Mouse (Mus musculus) monocyte, adult 5-6 weeks (primary cell): ENCODE data around the gene Dao. TPM values are rescaled to one million over a fixed set of nuclear protein-coding genes. Genes with fewer than 3 reads are reported as not detected.

Experiments used
- ATAC-seq: fragments of 153-309, 156-312 bp; replicated peaks from 2 replicates; pipeline ENCODE4 v1.8.0; 2017; ENCODE audit warnings: mild to moderate bottlenecking; ENCODE audit not compliant: low TSS enrichment, insufficient number of reproducible peaks, severe bottlenecking, poor library complexity, low FRiP score
- total RNA-seq: library from RNA; stranded (forward); fragments of 200-1000, 200-491, 200-594 nt; gene quantifications from 3 replicates; pipeline ENCODE4 v1.2.3, GENCODE M21; 2017

Gene Dao
- total RNA-seq, 1 experiment from 2014 or later: not detected

- ATAC-seq: no peak
Observed at GRCm38 (mm10) chr5:113980511-113980910, 23.0 kb upstream of the Dao start.

GRCm38 (mm10) chr5:113981171-113981570 lies 22.3 kb upstream of the Dao start:
- ATAC-seq: no peak

DNA sequence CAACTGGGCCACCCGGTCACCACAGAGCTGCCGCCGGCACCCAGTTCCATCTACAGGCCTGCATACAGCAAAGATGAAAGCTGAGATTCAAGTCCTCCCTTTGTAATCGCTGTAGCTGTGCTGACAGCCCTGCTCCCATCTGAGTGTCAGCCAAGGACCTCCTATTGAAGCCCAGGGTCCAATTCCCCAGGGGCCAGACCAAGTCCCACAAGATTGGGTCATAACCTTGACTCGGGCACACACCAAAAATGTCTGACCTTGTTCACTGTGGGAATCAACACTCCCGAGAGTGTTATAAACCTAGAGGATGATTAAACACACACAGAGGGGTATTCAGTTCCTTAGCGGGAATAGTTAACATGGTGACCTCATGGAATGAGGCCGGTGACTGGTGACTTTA lies 21.7 kb upstream of the Dao start:
- no peak for ATAC-seq

DNA sequence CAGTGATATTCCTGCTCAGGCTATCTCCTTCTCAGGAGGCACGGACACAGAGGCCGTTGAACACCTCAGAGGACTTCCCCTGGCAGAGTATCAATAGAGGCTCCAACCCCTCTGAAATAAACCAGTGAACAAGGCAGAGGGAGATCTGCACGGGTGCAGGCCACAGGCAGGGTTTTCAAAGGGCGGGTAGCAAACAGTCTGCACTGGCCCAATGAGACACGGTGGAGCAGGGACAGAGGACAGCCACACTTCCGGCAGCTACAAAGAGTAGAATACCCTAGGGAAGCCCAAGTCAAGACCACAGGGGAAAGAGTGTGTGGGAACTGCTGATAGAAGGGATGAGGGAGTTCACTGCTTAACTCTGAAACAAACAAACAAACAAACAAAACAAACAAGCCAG lies 20.0 kb upstream of the Dao start:
- ATAC-seq: no peak

DNA sequence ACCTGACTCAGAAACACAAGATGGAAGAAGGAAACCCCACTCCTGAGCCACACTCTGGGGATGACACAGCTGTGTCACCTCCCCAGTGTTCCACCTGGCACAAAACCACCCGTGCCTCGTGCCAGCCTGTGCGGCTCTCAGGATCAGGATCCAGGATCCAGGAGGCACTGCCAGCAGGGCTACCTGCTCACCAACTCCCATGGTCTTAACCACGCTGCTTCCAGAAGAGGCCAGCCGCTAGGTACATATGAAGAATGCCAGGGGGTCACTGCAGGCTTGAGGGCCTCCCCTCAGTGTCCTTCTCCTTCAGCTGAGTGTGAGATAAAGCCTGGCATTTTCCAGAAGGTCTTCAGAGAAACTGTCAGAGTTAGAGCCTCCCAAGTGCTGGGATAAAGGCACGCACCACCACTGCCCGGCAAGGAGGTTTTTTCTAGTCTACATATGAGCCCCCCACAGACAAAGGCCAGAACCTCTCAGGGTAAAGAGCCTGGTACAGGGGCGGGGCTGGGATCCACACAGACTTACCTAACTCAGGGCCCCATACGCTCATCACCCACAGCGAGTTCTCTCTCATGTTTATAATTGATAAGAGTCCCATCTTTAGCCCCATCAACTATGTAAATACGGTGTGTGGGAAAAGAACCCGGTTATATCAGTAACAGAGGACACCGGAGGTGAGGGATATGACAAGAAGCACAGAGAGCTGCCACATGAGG lies 19.3 kb upstream of the Dao start:
- ATAC-seq: no peak

DNA sequence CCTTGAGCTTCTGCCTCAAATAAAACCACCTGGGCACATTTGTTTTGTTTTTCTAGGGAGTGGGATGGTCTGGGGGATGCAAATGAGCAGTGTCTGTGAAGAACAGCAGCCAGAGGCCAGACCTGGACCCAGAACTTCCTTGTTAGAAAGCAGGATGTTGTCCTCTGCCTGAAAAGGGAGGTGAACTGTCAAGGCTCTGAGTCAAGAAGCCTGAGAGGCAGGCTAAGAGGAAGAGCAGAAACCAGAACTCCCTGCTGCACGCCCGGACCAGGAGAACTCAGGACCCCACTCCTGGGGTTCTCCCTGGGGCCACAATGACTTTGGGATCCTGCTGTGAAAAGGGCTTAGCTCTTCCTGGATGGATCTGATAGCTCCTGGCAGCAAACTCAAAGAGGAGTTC lies 17.8 kb upstream of the Dao start:
- ATAC-seq: 0 out of 2 replicates have a peak, but pooled peaks have one; percentile 49

- ATAC-seq: no peak
Observed at GRCm38 (mm10) chr5:113986182-113986961, 17.1 kb upstream of the Dao start.

GRCm38 (mm10) chr5:113989437-113990024 lies 14.0 kb upstream of the Dao start:
- ATAC-seq: no peak

GRCm38 (mm10) chr5:113990593-113990992 lies 12.9 kb upstream of the Dao start:
- no peak for ATAC-seq

DNA sequence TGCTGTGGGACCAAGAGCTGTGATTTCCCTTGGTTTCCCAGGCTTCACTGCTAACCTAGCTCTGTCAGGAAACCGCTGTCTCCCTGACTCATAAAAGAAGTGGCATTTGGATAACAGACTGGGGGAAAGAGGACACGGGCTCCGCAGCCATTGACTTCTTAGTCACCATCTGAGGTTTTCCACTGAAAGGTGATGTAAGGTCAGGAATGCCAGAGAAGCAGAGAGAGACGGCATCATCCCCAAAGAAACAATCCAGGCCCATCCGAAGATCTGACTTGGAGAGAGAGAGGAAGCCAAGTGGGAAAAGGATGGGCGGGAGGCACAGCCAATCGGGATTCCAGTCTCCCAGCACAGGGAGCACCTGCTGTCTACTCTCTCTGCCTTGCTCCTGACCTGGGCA lies 12.4 kb upstream of the Dao start:
- ATAC-seq: no peak

DNA sequence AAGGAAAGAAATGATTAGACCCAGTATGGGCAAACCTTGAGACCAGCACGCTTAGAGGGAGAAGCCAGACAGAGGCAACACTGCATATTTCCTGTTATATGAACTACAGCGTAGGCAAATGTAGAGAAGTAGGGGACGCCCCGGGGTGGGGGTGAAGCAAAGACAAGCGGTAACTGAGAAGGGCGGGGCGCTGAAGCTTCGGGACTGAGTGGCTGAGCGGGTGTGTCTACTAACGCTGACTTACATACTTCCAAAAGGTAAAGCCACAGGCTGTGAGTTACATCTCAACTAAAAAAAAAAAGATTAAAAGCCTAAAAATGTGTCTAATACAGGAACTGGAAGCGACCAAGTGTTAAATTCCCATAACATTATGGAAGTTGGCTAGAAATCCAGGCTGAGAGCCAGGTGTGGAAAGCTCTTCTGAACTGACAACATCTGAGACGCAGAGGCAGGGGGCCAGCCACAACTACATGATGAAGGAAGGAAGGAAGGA lies 11.1 kb upstream of the Dao start:
- ATAC-seq: peak; percentile 91

DNA sequence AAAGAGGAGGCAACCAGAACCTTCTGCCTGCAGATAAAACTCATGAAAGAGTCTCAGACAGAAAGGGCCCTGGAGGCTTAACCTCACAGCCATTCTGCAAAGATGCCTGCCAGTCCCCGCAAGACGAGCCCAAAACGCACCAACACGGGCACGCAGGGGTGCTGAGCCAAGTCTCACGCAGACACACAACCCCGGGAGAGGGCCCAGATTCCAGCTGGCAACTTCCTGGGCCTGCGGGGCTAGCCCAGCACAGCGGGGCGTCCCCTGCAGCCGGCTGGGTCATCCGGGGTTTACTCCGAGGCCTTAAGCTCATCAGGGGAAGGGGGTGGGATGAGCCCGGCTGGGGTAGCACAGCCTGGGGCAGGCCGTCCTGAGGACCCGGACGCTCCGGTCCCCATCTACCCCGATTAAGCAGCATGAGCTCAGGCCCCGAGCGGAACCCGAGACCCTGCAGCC lies 10.4 kb upstream of the Dao start:
- ATAC-seq: no peak

DNA sequence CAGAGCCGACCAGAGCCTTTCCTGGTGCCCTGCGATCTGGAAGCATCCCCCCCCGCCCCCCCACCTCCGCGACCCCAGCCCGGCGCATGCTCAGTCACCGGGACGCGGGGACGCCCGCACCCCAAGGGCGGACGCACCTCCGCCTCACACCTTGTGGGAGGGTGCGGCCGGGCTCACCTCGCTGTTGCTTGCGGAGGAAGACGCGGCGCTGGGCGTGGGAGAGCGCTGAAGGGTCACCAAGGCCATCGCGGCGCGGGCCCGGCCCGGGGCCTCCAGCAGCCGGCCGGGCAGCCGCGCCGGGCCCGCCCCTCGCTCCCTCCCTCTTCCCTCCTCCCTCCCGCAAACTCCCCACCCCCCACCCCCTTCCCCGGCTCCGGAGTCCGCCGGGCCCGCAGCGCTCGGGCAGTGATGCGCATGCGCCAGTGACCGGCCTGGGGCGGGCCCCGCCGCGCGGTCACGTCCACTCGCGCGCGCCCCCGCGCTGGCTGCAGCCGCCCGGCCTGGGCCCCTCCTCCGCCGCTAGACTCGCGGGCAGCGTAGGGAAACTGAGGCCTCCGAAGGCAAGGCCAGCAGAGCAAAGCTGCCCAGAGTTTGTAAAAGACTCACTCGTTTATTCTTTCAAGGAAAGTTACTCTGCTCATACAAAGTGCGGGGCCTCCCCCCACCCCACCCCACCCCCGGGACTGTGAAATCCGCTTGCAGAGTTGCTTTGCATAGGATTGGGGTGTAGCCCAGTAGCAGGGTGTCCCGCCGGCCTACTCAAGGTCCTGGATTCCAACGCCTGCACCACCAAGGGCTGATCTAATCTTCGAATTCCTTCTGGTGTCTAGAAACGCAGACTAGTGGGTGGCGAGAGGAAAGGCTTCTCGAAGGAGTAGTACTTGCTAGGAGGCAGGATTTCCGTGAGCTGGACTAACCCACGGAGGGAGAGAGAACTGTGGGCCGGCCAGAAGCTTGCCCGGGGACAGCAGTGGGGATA lies 9.7 kb upstream of the Dao start, which contains the start of gene Ssh1:
Gene Ssh1 (minus strand): TSS at position 408 of the 979 bp plus-strand sequence.
- ATAC-seq: no peak

GRCm38 (mm10) chr5:113996458-113996857 lies 7.0 kb upstream of the Dao start:
- ATAC-seq: no peak

DNA sequence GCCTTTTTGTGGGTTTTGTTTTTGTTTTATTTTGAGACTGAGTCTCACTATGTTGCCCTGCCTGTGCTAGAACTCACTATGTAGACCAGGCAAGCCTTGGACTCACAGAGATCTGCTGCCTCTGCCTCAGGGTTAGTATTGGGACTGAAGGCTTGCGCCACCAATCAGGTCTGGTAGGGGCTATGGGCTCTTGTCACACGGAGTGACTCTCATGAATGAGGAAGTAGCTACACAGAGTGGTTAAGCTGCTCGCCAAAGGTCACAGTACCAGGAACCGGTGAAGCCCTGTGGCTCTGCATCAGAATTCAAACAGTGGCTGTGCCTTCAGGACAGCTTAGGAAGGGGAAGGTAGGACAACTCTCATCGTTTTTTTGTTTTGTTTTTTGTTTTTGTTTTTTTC lies 4.1 kb upstream of the Dao start:
- ATAC-seq: peak; percentile 98

- no peak for ATAC-seq
Observed at GRCm38 (mm10) chr5:114004573-114004972, 1.1 kb downstream of the Dao start.

GRCm38 (mm10) chr5:114005100-114005499 lies 1.6 kb downstream of the Dao start:
- ATAC-seq: no peak

- no peak for ATAC-seq
Observed at GRCm38 (mm10) chr5:114006974-114007373, 3.5 kb downstream of the Dao start.
